Mouse (Mus musculus): ENCODE data around the gene Rnf115.
A peak's percentile ranks its signal among the peaks of the same experiment; 100 is the strongest.
"Not testable (repeated sequence)": the region's sequence is repeated elsewhere in the genome, so short reads cannot be mapped to it uniquely, and the experiment has no call there.

The Rnf115 gene

GRCm38 (mm10) chr3:96727343-96727827 is at the start of gene Rnf115, which contains the start of gene Polr3c:
Gene Rnf115 (plus strand): TSS chr3:96727664.
Gene Polr3c (minus strand): TSS chr3:96727628.
- peak; percentile 96 to 98 for DNase-seq (ENCODE audit: low spot score in 2 of 2)

- no peak for DNase-seq (ENCODE audit: low spot score in 2 of 2)
Measured at GRCm38 (mm10) chr3:96678456-96678855, 49.0 kb upstream of the Rnf115 start.

GRCm38 (mm10) chr3:96679159-96679674 is 48.2 kb upstream of the Rnf115 start:
- DNase-seq (ENCODE audit: low spot score in 2 of 2), result no peak

GRCm38 (mm10) chr3:96680269-96680956 is 47.1 kb upstream of the Rnf115 start:
- no peak for DNase-seq (ENCODE audit: low spot score in 2 of 2)

- no peak for DNase-seq (ENCODE audit: low spot score in 2 of 2)
Measured at GRCm38 (mm10) chr3:96683496-96683895, 44.0 kb upstream of the Rnf115 start.

- no peak for DNase-seq (ENCODE audit: low spot score in 2 of 2)
Measured at GRCm38 (mm10) chr3:96684151-96684821, 43.2 kb upstream of the Rnf115 start.

- no peak for DNase-seq (ENCODE audit: low spot score in 2 of 2)
Measured at GRCm38 (mm10) chr3:96684822-96685156, 42.7 kb upstream of the Rnf115 start.

GRCm38 (mm10) chr3:96686057-96686456 is 41.4 kb upstream of the Rnf115 start:
- DNase-seq (ENCODE audit: low spot score in 2 of 2), result not testable (repeated sequence)

- DNase-seq (ENCODE audit: low spot score in 2 of 2), result no peak
Measured at GRCm38 (mm10) chr3:96688854-96689253, 38.6 kb upstream of the Rnf115 start.

- DNase-seq (ENCODE audit: low spot score in 2 of 2), result no peak
Measured at GRCm38 (mm10) chr3:96690298-96690697, 37.2 kb upstream of the Rnf115 start.

- DNase-seq (ENCODE audit: low spot score in 2 of 2), result no peak
Measured at GRCm38 (mm10) chr3:96692506-96692905, 35.0 kb upstream of the Rnf115 start.

- DNase-seq (ENCODE audit: low spot score in 2 of 2), result no peak
Measured at GRCm38 (mm10) chr3:96693579-96693978, 33.9 kb upstream of the Rnf115 start.

- DNase-seq (ENCODE audit: low spot score in 2 of 2), result peak; percentile 70 to 83
Measured at GRCm38 (mm10) chr3:96696198-96696765, 31.2 kb upstream of the Rnf115 start, which contains the start of gene Pias3. Gene Pias3 (plus strand): TSS chr3:96696384.

GRCm38 (mm10) chr3:96696766-96697732 is 30.4 kb upstream of the Rnf115 start:
- DNase-seq (ENCODE audit: low spot score in 2 of 2), result peak; percentile 86 to 93

- no peak for DNase-seq (ENCODE audit: low spot score in 2 of 2)
Measured at GRCm38 (mm10) chr3:96698993-96699690, 28.3 kb upstream of the Rnf115 start.

GRCm38 (mm10) chr3:96700376-96700775 is 27.1 kb upstream of the Rnf115 start:
- DNase-seq (ENCODE audit: low spot score in 2 of 2), result no peak

GRCm38 (mm10) chr3:96701003-96701402 is 26.5 kb upstream of the Rnf115 start:
- no peak for DNase-seq (ENCODE audit: low spot score in 2 of 2)

GRCm38 (mm10) chr3:96704778-96705177 is 22.7 kb upstream of the Rnf115 start:
- DNase-seq (ENCODE audit: low spot score in 2 of 2), result peak in 1 of 2 experiments; percentile 80

GRCm38 (mm10) chr3:96706217-96706616 is 21.2 kb upstream of the Rnf115 start:
- DNase-seq (ENCODE audit: low spot score in 2 of 2), result no peak

GRCm38 (mm10) chr3:96706984-96707383 is 20.5 kb upstream of the Rnf115 start:
- no peak for DNase-seq (ENCODE audit: low spot score in 2 of 2)
